Mouse (Mus musculus) kidney, adult 9 months (tissue): ENCODE measurements at regions not wholly inside any gene's neighbourhood (a gene's known extent, or its start where the extent isn't known, plus 50 kb on each side); places are given as distances from the start of the nearest gene placed in this dataset.

Experiments
- DNase-seq: peaks from one replicate; pipeline ENCODE4 v3.0.0; 2022

DNA sequence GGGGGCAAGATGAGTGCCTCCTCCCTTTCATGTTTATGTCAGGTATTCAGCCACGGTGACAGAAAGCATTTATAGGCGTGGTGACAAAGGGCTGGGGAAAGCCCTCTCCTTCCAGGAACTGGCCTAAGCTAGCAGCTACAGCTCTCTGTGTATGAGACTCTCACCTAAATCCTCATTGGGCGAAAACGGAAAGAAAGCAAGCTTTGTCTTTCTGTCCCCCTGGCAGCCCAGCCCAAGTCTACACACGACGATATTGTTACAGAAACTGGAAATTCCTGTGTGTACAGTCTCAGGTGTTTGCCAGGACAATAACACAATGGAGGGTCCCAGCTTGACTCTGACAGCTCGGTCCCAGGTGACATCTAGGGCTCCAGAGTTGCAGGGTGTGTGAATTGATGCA, 60.0 kb downstream of the Dact2 start:
- no peak for DNase-seq

GRCm38 (mm10) chr17:14141669-14142068, 62.4 kb downstream of the Dact2 start:
- no peak for DNase-seq

- no peak for DNase-seq
Observed at GRCm38 (mm10) chr17:14140266-14140665, 63.8 kb downstream of the Dact2 start.

DNA sequence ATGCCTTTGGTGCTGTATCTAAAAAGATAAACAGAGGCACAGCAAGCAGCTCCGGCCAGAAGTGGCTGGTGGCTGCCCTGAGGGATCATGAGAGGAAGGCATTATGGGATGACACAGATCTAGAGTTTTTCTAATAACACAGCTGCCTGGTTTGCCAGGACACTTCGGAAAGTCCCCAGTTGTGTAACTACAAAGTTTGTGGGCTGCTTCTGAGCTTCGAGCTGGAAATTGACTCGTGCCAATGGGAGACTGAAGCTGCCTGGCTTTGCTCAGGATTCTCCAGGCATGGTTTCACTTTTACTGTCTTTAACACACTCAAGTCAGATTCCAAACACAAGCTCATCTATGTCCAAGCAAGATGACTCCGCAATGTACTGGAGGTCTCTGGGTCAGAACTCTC, 65.2 kb downstream of the Dact2 start:
- DNase-seq = no peak

DNA sequence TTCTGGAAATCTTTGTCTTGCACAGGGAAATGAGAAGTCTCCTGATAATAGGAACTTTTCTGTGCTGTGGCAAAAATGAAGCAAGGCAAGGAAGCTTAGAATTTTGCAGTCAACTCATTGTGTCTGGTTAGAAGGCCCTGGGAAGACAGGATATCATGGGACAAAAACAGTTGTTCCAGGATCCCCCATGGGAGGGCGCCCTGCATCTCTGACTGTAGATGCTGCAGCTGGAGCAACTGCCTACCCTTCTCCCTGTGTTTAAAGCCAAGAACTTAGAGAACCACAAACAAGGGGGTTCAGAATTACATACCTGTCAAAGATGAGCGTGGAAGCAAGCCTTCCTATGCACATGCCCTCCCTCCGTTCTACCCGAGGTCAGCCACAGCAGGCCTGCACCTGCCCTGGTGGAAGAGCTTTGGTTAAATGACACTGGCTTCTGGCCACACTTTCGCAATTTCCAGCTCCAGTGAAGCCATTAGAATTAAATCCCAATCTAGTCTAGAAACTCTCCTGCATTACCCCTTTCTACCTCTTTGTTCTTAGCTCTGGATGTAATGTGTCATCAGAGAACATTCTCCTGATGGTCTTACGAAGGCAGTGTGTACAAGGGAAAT, 67.3 kb downstream of the Dact2 start:
- DNase-seq = peak; percentile 92

GRCm38 (mm10) chr17:14134604-14135003, 69.5 kb downstream of the Dact2 start:
- DNase-seq = no peak

GRCm38 (mm10) chr17:14133986-14134385, 70.1 kb downstream of the Dact2 start:
- DNase-seq = no peak

DNA sequence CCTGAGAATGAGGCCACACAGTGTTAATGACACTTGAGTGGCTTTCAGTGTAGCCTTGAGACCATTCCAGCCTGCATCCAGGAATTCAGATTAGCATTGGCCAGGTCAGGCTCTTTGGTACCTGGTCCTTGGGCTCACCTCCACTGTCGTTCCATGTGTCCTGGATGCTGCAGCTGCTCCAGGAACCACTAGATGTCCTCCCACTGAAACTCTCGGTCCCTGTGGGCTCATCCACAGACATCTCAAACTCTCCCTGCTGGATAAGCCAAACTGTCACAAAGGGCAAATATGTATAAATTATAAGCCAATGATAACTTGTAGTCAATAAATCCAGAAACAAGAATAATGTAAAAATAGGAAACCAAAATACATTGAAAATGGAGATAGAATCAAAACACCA, 67.7 kb upstream of the Gm7358 start:
- DNase-seq = peak; percentile 11

- DNase-seq = no peak
Observed at GRCm38 (mm10) chr17:14118863-14119262, 59.5 kb upstream of the Gm7358 start.

GRCm38 (mm10) chr17:14116223-14116622, 56.9 kb upstream of the Gm7358 start:
- no peak for DNase-seq

- DNase-seq = no peak
Observed at GRCm38 (mm10) chr17:14114856-14115255, 55.5 kb upstream of the Gm7358 start.

DNA sequence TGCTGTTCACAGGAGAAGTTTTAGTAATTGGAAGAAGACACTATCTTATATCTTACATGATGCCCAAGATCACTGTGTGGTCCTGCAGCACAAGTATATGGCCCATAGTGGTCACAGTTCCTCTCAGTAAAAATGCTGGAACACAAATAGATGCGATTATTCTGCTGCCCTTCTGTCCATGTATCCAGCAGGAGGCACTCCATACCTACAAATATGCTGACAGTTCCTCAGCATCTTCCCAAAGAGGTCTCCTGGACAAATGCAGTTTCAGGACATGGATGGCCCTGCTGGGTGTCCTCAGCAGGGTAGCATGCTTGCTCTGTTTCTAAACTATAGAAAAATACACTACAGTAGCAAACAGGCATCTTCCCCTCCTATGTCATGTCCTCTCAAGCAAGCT, 52.4 kb upstream of the Gm7358 start:
- DNase-seq = peak; percentile 47
